Mouse (Mus musculus): ENCODE data around the gene Abca13. TPM values are rescaled to one million over a fixed set of nuclear protein-coding genes. Genes with fewer than 3 reads are reported as not detected.
"Not testable (repeated sequence)": the region's sequence is repeated elsewhere in the genome, so short reads cannot be mapped to it uniquely, and the experiment has no call there.

Abca13 gene
- 0.02 TPM in 2 replicates for polyA plus RNA-seq (2016; fragmentation: Nextera tagmentation; extraction: Ambion mirVana)

DNA sequence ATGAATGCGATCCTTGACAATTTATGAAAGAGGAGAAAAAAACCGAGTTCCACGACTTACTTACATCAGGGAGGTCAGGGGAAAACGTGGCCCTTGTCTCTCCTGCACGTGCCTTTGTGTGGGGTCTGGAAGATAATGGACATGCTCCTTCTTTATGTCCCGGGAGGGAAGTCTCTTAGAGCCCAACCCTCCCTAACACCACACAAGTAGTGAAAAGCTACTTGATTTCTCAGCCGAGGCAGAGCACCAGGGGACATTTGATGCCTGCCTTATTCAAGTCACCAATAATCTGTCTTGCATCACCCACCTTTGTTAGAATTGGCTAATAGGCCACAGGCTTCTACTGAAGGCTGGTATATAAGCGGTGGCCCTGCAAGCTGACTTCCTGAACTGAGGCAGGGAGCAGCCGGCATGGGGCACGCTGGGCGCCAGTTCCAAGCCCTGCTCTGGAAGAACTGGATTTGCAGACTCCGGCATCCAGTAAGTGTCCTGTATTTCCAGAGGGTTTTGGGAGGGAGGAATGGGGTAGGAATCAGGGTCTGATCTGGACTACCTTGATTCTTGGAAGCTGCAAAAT is at the start of gene Abca13:
TSS of gene Abca13 (plus strand) at position 388 of the 577 bp plus-strand sequence.
- no peak within 1 kb of the TSS for H3K4me3 ChIP-seq
- 38% methylated on average over 12 of the region's 12 CpGs for WGBS
- H3K9me3 ChIP-seq, result no peaks in the 10 kb centered on the region
- H3K27me3 ChIP-seq (ENCODE audit: poor library complexity, severe bottlenecking), result peaks cover 5% of the 10 kb centered on the region
- H3K36me3 ChIP-seq (replicated peaks), result no peaks in the 10 kb centered on the region
- H3K27ac ChIP-seq, result peak within 1 kb of the TSS; percentile 62
- H3K4me1 ChIP-seq, result peaks cover 13% of the 10 kb centered on the region
- no peak for DNase-seq (ENCODE audit: extremely low spot score, low spot score)

DNA sequence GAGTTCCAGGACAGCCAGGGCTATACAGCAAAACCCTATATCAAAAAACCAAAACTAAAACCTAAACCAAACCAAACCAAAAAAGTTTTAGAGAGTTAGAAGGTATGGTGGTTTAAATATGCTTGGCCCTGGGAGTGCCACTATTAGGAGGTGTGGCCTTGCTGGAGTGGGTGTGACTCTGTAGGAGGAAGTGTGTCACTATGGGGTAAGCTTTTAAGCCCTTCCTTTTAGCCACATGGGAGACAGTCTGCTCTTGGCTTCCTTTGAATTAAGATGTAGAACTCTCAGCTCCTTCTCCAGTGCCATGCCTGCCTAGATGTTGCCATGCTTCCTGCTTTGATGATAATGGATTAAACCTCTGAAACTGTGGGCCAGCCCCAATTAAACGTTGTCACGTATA is 46.6 kb upstream of the Abca13 start:
- no peaks in the 10 kb centered on the region for H3K9me3 ChIP-seq
- H3K27ac ChIP-seq, result no peak overlapping the region
- no peaks in the 10 kb centered on the region for H3K27me3 ChIP-seq (ENCODE audit: poor library complexity, severe bottlenecking)
- H3K4me1 ChIP-seq, result no peaks in the 10 kb centered on the region
- WGBS, result 90% methylated on average over 2 of the region's 2 CpGs
- no peak overlapping the region for H3K4me3 ChIP-seq
- H3K36me3 ChIP-seq (replicated peaks), result no peaks in the 10 kb centered on the region
- no peak for DNase-seq (ENCODE audit: extremely low spot score, low spot score)

DNA sequence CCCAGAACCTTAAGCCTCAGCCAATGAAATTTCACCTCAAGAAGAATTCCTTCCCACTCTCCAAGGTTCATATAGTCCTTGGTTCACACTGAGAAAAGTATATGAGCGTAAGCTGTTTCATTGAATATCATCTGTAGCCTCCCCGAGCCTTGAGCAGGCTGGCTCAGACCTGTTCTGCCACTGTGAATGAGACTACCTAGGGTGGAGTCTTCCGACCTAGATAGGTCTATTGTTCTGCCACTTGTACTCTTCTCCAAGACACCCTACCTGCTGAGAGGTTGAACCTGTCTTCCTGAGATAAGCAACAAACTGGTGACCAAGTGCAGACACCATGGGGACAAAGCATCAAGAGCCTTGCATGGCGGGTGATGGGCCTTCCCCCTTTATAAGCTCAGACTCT is 45.6 kb upstream of the Abca13 start:
- H3K27me3 ChIP-seq (ENCODE audit: poor library complexity, severe bottlenecking), result no peaks in the 10 kb centered on the region
- H3K36me3 ChIP-seq (replicated peaks), result no peaks in the 10 kb centered on the region
- 91% methylated on average over 4 of the region's 4 CpGs for WGBS
- H3K9me3 ChIP-seq, result no peaks in the 10 kb centered on the region
- no peak for DNase-seq (ENCODE audit: extremely low spot score, low spot score)
- H3K4me1 ChIP-seq, result no peaks in the 10 kb centered on the region
- no peak overlapping the region for H3K4me3 ChIP-seq
- H3K27ac ChIP-seq, result no peak overlapping the region

DNA sequence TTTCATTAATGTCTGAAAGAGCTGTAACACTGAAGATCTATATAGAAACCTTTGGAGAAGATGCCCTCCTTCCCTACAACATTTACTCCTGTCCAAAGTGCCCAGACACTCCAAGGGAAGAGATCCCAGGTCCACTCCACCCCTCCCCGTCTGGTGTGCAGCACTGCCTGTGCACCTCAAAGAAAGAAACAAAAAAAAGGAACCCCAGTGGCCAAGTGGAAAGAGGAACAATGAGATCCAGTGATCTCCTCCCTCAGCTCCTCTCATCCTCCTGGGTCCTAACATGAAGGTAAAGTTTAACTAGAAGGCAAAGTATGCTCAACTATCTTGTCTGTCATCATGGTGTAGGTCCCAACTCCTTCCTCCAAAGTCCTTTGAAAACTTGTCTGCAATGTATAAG is 45.1 kb upstream of the Abca13 start:
- 94% methylated on average over 1 of the region's 1 CpGs for WGBS
- Histone ChIP-seq H3K4me1 (no peaks in the 10 kb centered on the region), H3K9me3 (no peaks in the 10 kb centered on the region), H3K27me3 (ENCODE audit: poor library complexity, severe bottlenecking) (no peaks in the 10 kb centered on the region), H3K4me3 (no peak overlapping the region), H3K36me3 (replicated peaks) (no peaks in the 10 kb centered on the region), H3K27ac (no peak overlapping the region)
- no peak for DNase-seq (ENCODE audit: extremely low spot score, low spot score)

DNA sequence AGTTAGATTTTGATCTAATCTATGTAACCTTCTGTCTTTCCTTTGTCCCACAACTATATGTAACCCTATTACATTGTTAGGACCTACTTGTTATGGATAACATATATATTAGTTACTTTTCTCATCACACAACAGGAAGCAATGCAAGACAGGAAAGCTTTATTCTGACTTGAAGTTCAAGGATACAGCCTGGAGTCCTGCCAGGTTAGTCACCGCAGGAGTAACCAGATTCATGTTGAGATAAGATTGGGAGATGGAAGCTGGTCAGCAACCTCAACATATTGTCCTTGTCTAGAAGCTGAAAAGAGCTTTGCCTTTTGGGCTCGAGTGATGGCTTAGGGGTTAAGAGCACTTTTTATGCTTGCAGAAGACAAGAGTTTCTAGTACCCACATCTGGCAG is 43.5 kb upstream of the Abca13 start:
- no peak overlapping the region for H3K4me3 ChIP-seq

DNA sequence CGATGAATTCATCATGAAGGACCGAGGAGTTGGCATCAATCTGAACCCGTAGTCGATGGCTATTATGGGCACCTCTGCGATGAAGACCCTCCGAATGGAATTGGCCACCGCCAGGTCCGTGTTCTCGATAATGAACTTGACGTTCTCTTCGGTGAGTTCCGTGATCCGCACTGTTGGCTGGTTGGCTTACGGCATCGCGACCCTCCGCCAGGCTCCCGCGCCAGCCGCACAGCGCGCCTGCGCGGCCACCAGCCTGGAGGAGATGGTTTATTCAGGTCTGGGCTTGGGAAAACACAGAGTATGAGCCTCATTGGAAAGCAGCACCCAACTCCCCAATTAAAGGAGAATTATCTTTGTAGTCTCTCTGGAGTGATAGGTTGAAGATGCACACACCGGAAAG is 41.3 kb upstream of the Abca13 start:
- H3K27ac ChIP-seq; H3K27me3 ChIP-seq (ENCODE audit: poor library complexity, severe bottlenecking); H3K4me3 ChIP-seq; DNase-seq (ENCODE audit: extremely low spot score, low spot score); H3K9me3 ChIP-seq; H3K4me1 ChIP-seq; H3K36me3 ChIP-seq (replicated peaks): not testable (repeated sequence)
- 88% methylated on average over 25 of the region's 25 CpGs for WGBS

More for the DNA sequence above, 43.5 kb upstream of the Abca13 start:
- H3K27me3 ChIP-seq (ENCODE audit: poor library complexity, severe bottlenecking), result no peaks in the 10 kb centered on the region
- no peak overlapping the region for H3K27ac ChIP-seq
- no peak for DNase-seq (ENCODE audit: extremely low spot score, low spot score)
- H3K36me3 ChIP-seq (replicated peaks), result no peaks in the 10 kb centered on the region
- no peaks in the 10 kb centered on the region for H3K9me3 ChIP-seq
- no peaks in the 10 kb centered on the region for H3K4me1 ChIP-seq
- 86% methylated on average over 2 of the region's 2 CpGs for WGBS

DNA sequence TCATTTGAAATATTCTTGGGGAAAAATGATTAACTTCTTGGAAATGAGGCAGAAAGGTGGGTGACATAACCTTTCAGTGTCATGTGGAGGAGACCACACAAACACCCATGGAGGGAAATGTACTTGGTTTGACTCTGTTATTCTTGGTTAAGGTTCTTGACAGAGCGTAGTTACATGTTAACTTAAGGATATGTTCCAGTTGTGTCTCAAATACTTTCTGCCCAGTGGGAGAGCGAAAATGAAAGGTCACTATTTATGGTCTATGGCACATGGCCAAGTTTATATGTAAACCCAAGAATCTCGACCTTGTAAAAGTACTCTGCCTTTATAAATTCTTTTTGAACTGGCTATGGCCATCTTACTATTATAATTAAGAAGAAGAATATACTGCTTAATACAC is 31.8 kb upstream of the Abca13 start:
- no peaks in the 10 kb centered on the region for H3K9me3 ChIP-seq
- WGBS, result 84% methylated on average over 3 of the region's 3 CpGs
- H3K36me3 ChIP-seq (replicated peaks), result no peaks in the 10 kb centered on the region
- DNase-seq (ENCODE audit: extremely low spot score, low spot score), result no peak
- no peak overlapping the region for H3K27ac ChIP-seq
- H3K27me3 ChIP-seq (ENCODE audit: poor library complexity, severe bottlenecking), result no peaks in the 10 kb centered on the region
- no peaks in the 10 kb centered on the region for H3K4me1 ChIP-seq
- H3K4me3 ChIP-seq, result no peak overlapping the region

DNA sequence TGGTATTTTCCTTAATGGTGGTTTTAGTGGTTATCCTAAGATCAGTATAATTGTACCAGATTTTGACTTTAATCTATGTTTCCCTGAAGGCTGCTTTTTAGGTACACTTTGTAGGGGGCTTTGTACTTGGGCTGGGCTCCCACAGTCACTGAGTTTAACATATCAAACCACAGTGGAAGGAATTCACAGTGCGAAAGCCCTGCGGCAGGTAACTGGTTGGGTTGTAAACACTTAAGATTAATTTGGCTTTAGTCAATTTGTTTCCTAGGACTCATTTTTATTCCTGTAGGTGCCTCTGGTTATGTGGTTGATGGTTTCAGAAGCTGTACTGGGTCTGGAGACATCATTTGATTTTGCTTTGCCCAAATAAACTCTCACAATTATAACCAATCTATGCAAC is 24.4 kb upstream of the Abca13 start:
- no peak for DNase-seq (ENCODE audit: extremely low spot score, low spot score)
- Histone ChIP-seq H3K4me1 (no peaks in the 10 kb centered on the region), H3K27me3 (ENCODE audit: poor library complexity, severe bottlenecking) (no peaks in the 10 kb centered on the region), H3K27ac (no peak overlapping the region), H3K36me3 (replicated peaks) (no peaks in the 10 kb centered on the region), H3K4me3 (no peak overlapping the region), H3K9me3 (no peaks in the 10 kb centered on the region)
- WGBS, result 92% methylated on average over 2 of the region's 2 CpGs

DNA sequence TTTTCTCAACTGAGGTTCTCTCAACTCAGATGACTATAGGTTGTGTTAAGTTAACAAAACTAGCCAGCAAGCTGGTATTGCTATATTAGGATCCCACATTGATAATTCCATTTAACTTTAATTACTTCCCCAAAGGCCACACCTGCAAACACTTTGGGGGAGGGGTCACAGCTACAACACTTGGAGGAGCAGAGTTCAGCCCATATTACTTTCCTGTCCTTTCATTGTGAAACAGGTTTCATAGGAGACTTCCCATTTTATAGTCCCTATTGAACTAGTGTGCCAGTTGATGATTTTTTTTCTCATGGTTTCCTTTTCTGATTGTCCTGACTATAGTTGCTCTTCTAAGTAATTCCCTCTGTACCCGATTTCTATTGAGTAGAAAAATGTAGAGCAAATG is 10.3 kb upstream of the Abca13 start:
- no peak overlapping the region for H3K27ac ChIP-seq
- no peak overlapping the region for H3K4me3 ChIP-seq
- no peaks in the 10 kb centered on the region for H3K27me3 ChIP-seq (ENCODE audit: poor library complexity, severe bottlenecking)
- 94% methylated on average over 1 of the region's 1 CpGs for WGBS
- no peaks in the 10 kb centered on the region for H3K4me1 ChIP-seq
- no peaks in the 10 kb centered on the region for H3K9me3 ChIP-seq
- no peak for DNase-seq (ENCODE audit: extremely low spot score, low spot score)
- H3K36me3 ChIP-seq (replicated peaks), result no peaks in the 10 kb centered on the region

DNA sequence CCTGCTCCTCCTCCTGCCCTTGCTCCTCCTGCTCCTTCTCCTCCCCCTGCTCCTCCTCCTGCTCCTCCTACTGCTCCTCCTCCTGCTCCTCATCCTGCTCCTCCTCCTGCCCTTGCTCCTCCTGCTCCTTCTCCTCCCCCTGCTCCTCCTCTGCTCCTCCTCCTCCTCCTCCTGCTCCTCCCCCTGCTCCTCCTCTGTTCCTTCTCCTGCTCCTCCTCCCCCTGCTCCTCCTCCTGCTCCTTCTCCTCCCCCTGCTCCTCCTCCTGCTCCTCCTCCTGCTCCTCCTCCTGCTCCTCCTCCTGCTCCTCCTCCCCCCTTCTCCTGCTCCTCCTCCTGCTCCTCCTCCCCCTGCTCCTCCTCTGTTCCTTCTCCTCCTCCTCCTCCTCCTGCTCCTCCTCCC is 2.3 kb upstream of the Abca13 start:
- not testable (repeated sequence) for H3K9me3 ChIP-seq; H3K27ac ChIP-seq; DNase-seq (ENCODE audit: extremely low spot score, low spot score); H3K4me3 ChIP-seq; H3K36me3 ChIP-seq (replicated peaks); H3K27me3 ChIP-seq (ENCODE audit: poor library complexity, severe bottlenecking)
- H3K4me1 ChIP-seq, result peaks cover 13% of the 10 kb centered on the region

DNA sequence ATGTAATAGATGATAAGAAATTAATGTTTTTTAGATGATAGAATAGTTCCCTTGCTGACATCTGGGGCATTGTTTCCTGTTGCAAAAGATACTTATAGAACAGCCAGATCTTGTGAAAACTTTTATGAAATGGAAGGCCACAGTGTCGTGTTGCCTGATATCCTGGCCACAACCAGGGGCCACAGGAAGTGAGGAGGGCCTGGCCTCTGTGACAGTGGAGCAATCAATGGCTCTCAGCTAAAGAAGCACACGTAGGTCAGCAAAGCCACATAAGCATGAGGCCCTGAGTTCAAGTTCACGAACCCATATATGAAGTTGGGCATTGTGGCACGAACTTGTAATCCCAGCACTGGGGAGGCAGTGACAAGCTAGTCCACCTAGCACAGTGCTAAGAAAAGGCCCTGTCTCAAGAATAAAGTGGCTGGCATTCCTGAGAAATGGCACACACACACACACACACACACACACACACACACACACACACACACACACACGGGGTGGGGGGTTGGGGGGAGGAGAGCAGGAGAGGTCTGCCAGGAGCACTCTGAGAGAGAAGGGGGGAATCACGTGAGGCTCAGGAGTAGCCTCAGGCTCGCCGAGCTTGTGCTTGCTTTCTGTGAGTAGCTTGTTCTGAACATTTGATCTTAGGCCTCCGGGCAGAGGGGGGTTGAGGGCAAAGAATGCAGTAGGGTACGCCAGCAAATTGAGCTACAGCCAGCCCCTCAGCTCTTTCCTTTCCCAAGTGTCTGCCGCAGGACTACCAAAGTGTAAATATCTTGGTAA is 779 bp upstream of the Abca13 start:
- H3K4me3 ChIP-seq, result no peak overlapping the region
- no peaks in the 10 kb centered on the region for H3K9me3 ChIP-seq
- H3K36me3 ChIP-seq (replicated peaks), result no peaks in the 10 kb centered on the region
- H3K4me1 ChIP-seq, result peaks cover 13% of the 10 kb centered on the region
- peaks cover 5% of the 10 kb centered on the region for H3K27me3 ChIP-seq (ENCODE audit: poor library complexity, severe bottlenecking)
- peak; percentile 46 for DNase-seq (ENCODE audit: extremely low spot score, low spot score)
- peak overlapping the region; percentile 62 for H3K27ac ChIP-seq
- 42% methylated on average over 10 of the region's 11 CpGs for WGBS

DNA sequence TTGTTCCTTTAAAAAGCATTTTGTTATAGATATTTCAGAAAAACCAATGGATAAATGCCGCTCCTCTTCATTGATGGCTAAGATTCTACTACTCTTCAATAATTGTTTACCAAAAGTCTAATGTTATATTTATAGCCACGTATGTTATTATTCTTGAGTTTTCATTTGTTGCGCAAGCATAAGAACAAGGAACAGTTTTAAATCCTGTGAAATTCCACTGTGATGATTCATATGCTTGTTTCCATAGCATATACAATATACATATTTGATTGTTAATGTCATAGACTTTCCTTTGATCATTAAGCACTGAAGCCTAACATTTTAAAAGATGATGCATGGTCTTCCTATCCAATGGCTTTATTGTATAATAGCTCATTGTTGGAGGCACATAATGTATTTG is 3.1 kb downstream of the Abca13 start:
- H3K4me3 ChIP-seq, result no peak overlapping the region
- 92% methylated on average over 3 of the region's 3 CpGs for WGBS
- no peaks in the 10 kb centered on the region for H3K9me3 ChIP-seq
- H3K4me1 ChIP-seq, result peaks cover 13% of the 10 kb centered on the region
- no peaks in the 10 kb centered on the region for H3K36me3 ChIP-seq (replicated peaks)
- no peak for DNase-seq (ENCODE audit: extremely low spot score, low spot score)
- H3K27me3 ChIP-seq (ENCODE audit: poor library complexity, severe bottlenecking), result no peaks in the 10 kb centered on the region
- H3K27ac ChIP-seq, result no peak overlapping the region

DNA sequence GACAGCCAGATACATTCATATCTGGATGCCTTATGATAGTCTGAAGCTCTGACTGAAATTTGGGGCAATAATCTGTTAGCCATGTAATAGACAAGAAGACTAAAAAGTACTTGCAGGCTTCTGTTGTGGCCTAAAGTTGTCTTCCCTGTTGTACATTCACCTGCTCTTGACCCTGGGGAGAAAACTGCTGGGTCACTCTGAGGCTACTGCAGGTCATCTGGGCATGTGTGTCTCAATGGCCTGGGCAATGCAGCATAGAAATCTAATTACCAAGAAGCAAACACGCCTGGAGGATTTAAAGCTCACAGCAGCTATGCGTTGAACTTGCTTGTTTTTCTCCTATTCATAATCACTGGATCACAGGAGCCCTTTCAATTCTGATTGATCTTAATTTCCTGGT is 8.1 kb downstream of the Abca13 start:
- Histone ChIP-seq H3K4me1 (no peaks in the 10 kb centered on the region), H3K36me3 (replicated peaks) (no peaks in the 10 kb centered on the region), H3K4me3 (no peak overlapping the region), H3K27ac (no peak overlapping the region), H3K9me3 (no peaks in the 10 kb centered on the region), H3K27me3 (ENCODE audit: poor library complexity, severe bottlenecking) (no peaks in the 10 kb centered on the region)
- no peak for DNase-seq (ENCODE audit: extremely low spot score, low spot score)
- 54% methylated on average over 2 of the region's 2 CpGs for WGBS
